In the genomic region with DNA sequence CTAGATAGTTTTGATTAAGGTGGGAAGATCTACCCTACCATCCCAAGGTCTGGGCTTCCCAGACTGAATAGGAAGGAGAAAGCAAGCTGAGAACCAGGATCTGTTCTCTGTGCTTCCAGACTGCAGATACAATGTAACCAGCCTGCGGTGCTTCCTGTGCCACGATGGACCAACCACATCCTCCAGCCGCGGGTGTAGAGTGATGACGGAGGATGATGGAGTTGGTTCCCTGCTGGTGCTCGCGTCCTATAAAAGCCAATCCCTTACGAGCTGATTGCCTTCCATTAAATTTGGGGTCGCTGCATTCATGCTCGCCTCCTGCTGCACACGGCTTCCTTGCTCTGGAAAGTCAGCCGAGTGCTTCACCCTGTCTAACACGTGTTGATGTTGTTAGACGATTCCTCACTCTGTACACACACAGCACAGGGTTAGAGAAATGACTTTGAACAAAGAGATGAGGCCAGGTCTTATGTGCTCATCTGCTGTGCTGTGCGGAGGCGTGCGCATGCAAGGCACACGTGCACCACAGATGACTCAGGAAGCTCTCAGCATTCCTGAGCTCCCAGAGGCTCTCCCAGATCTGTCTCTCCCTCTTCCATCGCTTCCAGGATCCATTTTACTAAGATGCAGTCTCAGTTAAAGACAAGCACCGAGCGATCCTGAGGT, we compare ENCODE assay signal across 9 mouse cellular contexts. TPM values are rescaled to one million over a fixed set of nuclear protein-coding genes. Genes with fewer than 3 reads are reported as not detected.
DNase-seq lines count a peak whose midpoint lies in the region; ATAC-seq and TF ChIP-seq lines count a peak whose summit lies in the region.
"Had no signal": no experiment of that assay in that cellular context is flagged by ENCODE, and none has a peak within 500 bp of the region (broad histone marks: within the 10 kb centered on the region; RNA-seq: fewer than 3 reads in every experiment).

No protein-coding gene starts in this region.

- H3K4me2 ChIP-seq in forebrain, embryonic 16.5 days (ENCODE audit: low read length): no peak overlapping the region
- H3K4me2 ChIP-seq in forebrain, embryonic 14.5 days (ENCODE audit: low read length): no peak overlapping the region
- no peak overlapping the region for H3K4me2 ChIP-seq in midbrain, embryonic 15.5 days
- H3K4me2 ChIP-seq: neural tube, embryonic 12.5 days had no signal

- TF ChIP-seq POLR2A in embryonic fibroblast, embryonic 13.5 days (IDR thresholded peaks at IDR 0.05; ENCODE audit: low read depth, low read length): no peak

- H3K9me3 ChIP-seq in forebrain, embryonic 16.5 days (ENCODE audit: control insufficient read depth, low read length): no peaks in the 10 kb centered on the region
- no peaks in the 10 kb centered on the region for H3K9me3 ChIP-seq in forebrain, embryonic 14.5 days (replicated peaks; ENCODE audit: control insufficient read depth, low read length)
- no peaks in the 10 kb centered on the region for H3K9me3 ChIP-seq in limb, embryonic 10.5 days (replicated peaks)
- H3K9me3 ChIP-seq in midbrain, embryonic 15.5 days: no peaks in the 10 kb centered on the region
- H3K9me3 ChIP-seq: neural tube, embryonic 12.5 days had no signal

- H3K27me3 ChIP-seq in forebrain, embryonic 16.5 days (replicated peaks; ENCODE audit: control insufficient read depth, insufficient read depth, low read length): no peaks in the 10 kb centered on the region
- no peaks in the 10 kb centered on the region for H3K27me3 ChIP-seq in forebrain, embryonic 14.5 days (replicated peaks; ENCODE audit: control insufficient read depth, insufficient read depth, low read length)
- H3K27me3 ChIP-seq in limb, embryonic 10.5 days (ENCODE audit: low read depth, poor library complexity, severe bottlenecking): no peaks in the 10 kb centered on the region
- no peaks in the 10 kb centered on the region for H3K27me3 ChIP-seq in midbrain, embryonic 15.5 days (replicated peaks)
- H3K27me3 ChIP-seq: neural tube, embryonic 12.5 days had no signal

- H3K27ac ChIP-seq in forebrain, embryonic 16.5 days (ENCODE audit: low read length): no peak overlapping the region
- H3K27ac ChIP-seq in forebrain, embryonic 14.5 days (ENCODE audit: low read depth, low read length): no peak overlapping the region
- H3K27ac ChIP-seq in embryonic fibroblast, embryonic 13.5 days (ENCODE audit: insufficient read depth, low read length): peak overlapping the region; percentile 45
- no peak overlapping the region for H3K27ac ChIP-seq in limb, embryonic 10.5 days
- H3K27ac ChIP-seq in midbrain, embryonic 15.5 days: no peak overlapping the region
- H3K27ac ChIP-seq: neural tube, embryonic 12.5 days had no signal

- no peak for DNase-seq in forebrain, embryonic 14.5 days (ENCODE audit: low spot score)
- peak; percentile 49 for DNase-seq in CD4-positive, CD25-positive, alpha-beta regulatory T cell, adult 2 months (ENCODE audit: low read depth, low spot score)
- DNase-seq in limb, embryonic 10.5 days (ENCODE audit: low spot score): peak; percentile 36
- DNase-seq in cerebellum, adult 8-10 months: no peak

- no peaks in the 10 kb centered on the region for H3K36me3 ChIP-seq in forebrain, embryonic 16.5 days (ENCODE audit: control insufficient read depth, insufficient read depth)
- no peaks in the 10 kb centered on the region for H3K36me3 ChIP-seq in forebrain, embryonic 14.5 days (ENCODE audit: control insufficient read depth, insufficient read depth, low read length)
- H3K36me3 ChIP-seq in limb, embryonic 10.5 days: peaks cover 30% of the 10 kb centered on the region
- no peaks in the 10 kb centered on the region for H3K36me3 ChIP-seq in midbrain, embryonic 15.5 days (replicated peaks)
- H3K36me3 ChIP-seq: neural tube, embryonic 12.5 days had no signal

- H3K4me1 ChIP-seq in forebrain, embryonic 16.5 days (replicated peaks; ENCODE audit: control insufficient read depth, insufficient read depth, low read length): 0 out of 2 replicates have a peak, but pooled peaks cover 3% of the 10 kb centered on the region
- no peaks in the 10 kb centered on the region for H3K4me1 ChIP-seq in forebrain, embryonic 14.5 days (ENCODE audit: control insufficient read depth, insufficient read depth, low read length)
- peaks cover 4% of the 10 kb centered on the region for H3K4me1 ChIP-seq in embryonic fibroblast, embryonic 13.5 days (ENCODE audit: control insufficient read depth, insufficient read depth, low read length)
- peaks cover 20% of the 10 kb centered on the region for H3K4me1 ChIP-seq in limb, embryonic 10.5 days
- peaks cover 6% of the 10 kb centered on the region; the same call in 1 of the 2 replicates for H3K4me1 ChIP-seq in midbrain, embryonic 15.5 days
- H3K4me1 ChIP-seq: neural tube, embryonic 12.5 days had no signal

- no peak overlapping the region for H3K4me3 ChIP-seq in forebrain, embryonic 16.5 days (replicated peaks; ENCODE audit: low read length)
- H3K4me3 ChIP-seq in forebrain, embryonic 14.5 days (ENCODE audit: low read depth, low read length): no peak overlapping the region
- H3K4me3 ChIP-seq in embryonic fibroblast, embryonic 13.5 days (ENCODE audit: insufficient read depth, low read length): no peak overlapping the region
- H3K4me3 ChIP-seq in limb, embryonic 10.5 days: no peak overlapping the region
- no peak overlapping the region for H3K4me3 ChIP-seq in midbrain, embryonic 15.5 days
- H3K4me3 ChIP-seq: neural tube, embryonic 12.5 days had no signal

- no peak for TF ChIP-seq CTCF in embryonic fibroblast, embryonic 13.5 days (IDR thresholded peaks at IDR 0.05; ENCODE audit: borderline replicate concordance, insufficient read depth, low read length)

- peak; percentile 62 for ATAC-seq in forebrain, embryonic 16.5 days
- no peak for ATAC-seq in forebrain, embryonic 14.5 days
- ATAC-seq in cerebellum, adult (ENCODE audit: insufficient number of reproducible peaks, low FRiP score, low TSS enrichment): no peak
- no peak for ATAC-seq in midbrain, embryonic 15.5 days (replicated peaks)

- 75% methylated on average over 21 of the region's 21 CpGs for WGBS in forebrain, embryonic 16.5 days
- 78% methylated on average over 21 of the region's 21 CpGs for WGBS in forebrain, embryonic 14.5 days
- WGBS in limb, embryonic 10.5 days: 66% methylated on average over 21 of the region's 21 CpGs
- 72% methylated on average over 21 of the region's 21 CpGs for WGBS in midbrain, embryonic 15.5 days

- no peak overlapping the region for H3K9ac ChIP-seq in forebrain, embryonic 16.5 days (replicated peaks; ENCODE audit: low read depth, low read length)
- H3K9ac ChIP-seq in forebrain, embryonic 14.5 days (ENCODE audit: low read length): no peak overlapping the region
- no peak overlapping the region for H3K9ac ChIP-seq in midbrain, embryonic 15.5 days
- H3K9ac ChIP-seq: neural tube, embryonic 12.5 days had no signal

RNA-seq across cellular contexts. Expression of a gene that starts 42.6 kb away (rescaled TPM):
- polyA plus RNA-seq in forebrain, embryonic 16.5 days (2015; fragmentation: Nextera tagmentation; extraction: Ambion mirVana): 12.2 and 14.3 TPM in 2 replicates
- polyA plus RNA-seq in forebrain, embryonic 14.5 days (2014; fragmentation: Nextera tagmentation; extraction: Ambion mirVana): 9.1 and 9.4 TPM in 2 replicates
- 1.6 and 1.8 TPM in 2 replicates for polyA plus RNA-seq in embryonic fibroblast, embryonic 13.5 days (2011; ENCODE audit: insufficient read length, low read depth, missing spikeins)
- 1.4 and 2.4 TPM in 2 replicates for polyA plus RNA-seq in limb, embryonic 10.5 days (2016; fragmentation: Nextera tagmentation; extraction: Ambion mirVana)
- polyA plus RNA-seq in midbrain, embryonic 15.5 days (2015; fragmentation: Nextera tagmentation; extraction: Ambion mirVana): 12.7 and 14.0 TPM in 2 replicates

Comparison
In these comparisons a context has a peak if more than half of its experiments do, and no peak if none do; other contexts are left out.
1. DNase-seq: peak in CD4-positive, CD25-positive, alpha-beta regulatory T cell, adult 2 months (single experiment) and limb, embryonic 10.5 days (single experiment); none in forebrain, embryonic 14.5 days (single experiment) and cerebellum, adult 8-10 months (single experiment).